Mouse (Mus musculus): ENCODE measurements around the gene Kctd21. TPM values are rescaled to one million over a fixed set of nuclear protein-coding genes. Genes with fewer than 3 reads are reported as not detected.

Gene Kctd21
- total and polyA plus RNA-seq, 2 experiments = 3.2 to 4.8 TPM

- peaks cover 21% of the 10 kb centered on the region for H3K4me1 ChIP-seq (ENCODE audit: control insufficient read depth, insufficient read depth, low read length)
- no peak overlapping the region for H3K9ac ChIP-seq (ENCODE audit: low read depth, low read length)
- H3K27me3 ChIP-seq (ENCODE audit: control insufficient read depth, insufficient read depth, low read length) = no peaks in the 10 kb centered on the region
- DNase-seq (ENCODE audit: extremely low read depth, low read depth, low spot score) = peak; percentile 97
- WGBS = 38% methylated on average over 18 of the region's 18 CpGs
- peaks cover 8% of the 10 kb centered on the region; the same call in 1 of the 2 replicates for H3K79me2 ChIP-seq (ENCODE audit: control insufficient read depth, insufficient read depth, low read length)
- TF ChIP-seq POLR2A (IDR thresholded peaks at IDR 0.05; ENCODE audit: extremely low read depth, insufficient read depth, low read length) (no peak), CTCF (IDR thresholded peaks at IDR 0.05; ENCODE audit: low read depth, low read length) (no peak)
- H3K4me3 ChIP-seq (ENCODE audit: insufficient read depth, low read depth, low read length) = no peak overlapping the region
- no peaks in the 10 kb centered on the region for H3K36me3 ChIP-seq (ENCODE audit: control insufficient read depth, insufficient read depth, low read length)
- H3K27ac ChIP-seq (replicated peaks; ENCODE audit: insufficient read depth, low read depth, low read length) = peak overlapping the region; percentile 78
Observed at GRCm38 (mm10) chr7:97340907-97341849, 9.1 kb downstream of the Kctd21 start.

- H3K27ac ChIP-seq (replicated peaks; ENCODE audit: insufficient read depth, low read depth, low read length) = no peak overlapping the region
- no peak for DNase-seq (ENCODE audit: extremely low read depth, low read depth, low spot score)
- H3K79me2 ChIP-seq (ENCODE audit: control insufficient read depth, insufficient read depth, low read length) = peaks cover 8% of the 10 kb centered on the region; the same call in 1 of the 2 replicates
- TF ChIP-seq CTCF (IDR thresholded peaks at IDR 0.05; ENCODE audit: low read depth, low read length) (no peak), POLR2A (IDR thresholded peaks at IDR 0.05; ENCODE audit: extremely low read depth, insufficient read depth, low read length) (no peak)
- H3K27me3 ChIP-seq (ENCODE audit: control insufficient read depth, insufficient read depth, low read length) = no peaks in the 10 kb centered on the region
- no peak overlapping the region for H3K9ac ChIP-seq (ENCODE audit: low read depth, low read length)
- 78% methylated on average over 2 of the region's 2 CpGs for WGBS
- peaks cover 17% of the 10 kb centered on the region for H3K4me1 ChIP-seq (ENCODE audit: control insufficient read depth, insufficient read depth, low read length)
- no peak overlapping the region for H3K4me3 ChIP-seq (ENCODE audit: insufficient read depth, low read depth, low read length)
- no peaks in the 10 kb centered on the region for H3K36me3 ChIP-seq (ENCODE audit: control insufficient read depth, insufficient read depth, low read length)
Observed at GRCm38 (mm10) chr7:97342961-97343360, 10.8 kb downstream of the Kctd21 start.

- DNase-seq (ENCODE audit: extremely low read depth, low read depth, low spot score) = no peak
- TF ChIP-seq POLR2A (IDR thresholded peaks at IDR 0.05; ENCODE audit: extremely low read depth, insufficient read depth, low read length) = no peak
- no peak for TF ChIP-seq CTCF (IDR thresholded peaks at IDR 0.05; ENCODE audit: low read depth, low read length)
Observed at GRCm38 (mm10) chr7:97344655-97345054, 12.5 kb downstream of the Kctd21 start.

GRCm38 (mm10) chr7:97345229-97345871, 13.2 kb downstream of the Kctd21 start:
- TF ChIP-seq POLR2A (IDR thresholded peaks at IDR 0.05; ENCODE audit: extremely low read depth, insufficient read depth, low read length) = no peak
- no peak for TF ChIP-seq CTCF (IDR thresholded peaks at IDR 0.05; ENCODE audit: low read depth, low read length)
- Histone ChIP-seq H3K36me3 (ENCODE audit: control insufficient read depth, insufficient read depth, low read length) (no peaks in the 10 kb centered on the region), H3K79me2 (ENCODE audit: control insufficient read depth, insufficient read depth, low read length) (no peaks in the 10 kb centered on the region), H3K9ac (ENCODE audit: low read depth, low read length) (no peak overlapping the region), H3K4me1 (ENCODE audit: control insufficient read depth, insufficient read depth, low read length) (peaks cover 5% of the 10 kb centered on the region; the same call in 1 of the 2 replicates), H3K27me3 (ENCODE audit: control insufficient read depth, insufficient read depth, low read length) (no peaks in the 10 kb centered on the region), H3K4me3 (ENCODE audit: insufficient read depth, low read depth, low read length) (no peak overlapping the region), H3K27ac (replicated peaks; ENCODE audit: insufficient read depth, low read depth, low read length) (no peak overlapping the region)
- WGBS = 70% methylated on average over 10 of the region's 10 CpGs
- DNase-seq (ENCODE audit: extremely low read depth, low read depth, low spot score) = no peak

More at GRCm38 (mm10) chr7:97344655-97345054, 12.5 kb downstream of the Kctd21 start:
- Histone ChIP-seq H3K36me3 (ENCODE audit: control insufficient read depth, insufficient read depth, low read length) (no peaks in the 10 kb centered on the region), H3K9ac (ENCODE audit: low read depth, low read length) (no peak overlapping the region), H3K79me2 (ENCODE audit: control insufficient read depth, insufficient read depth, low read length) (0 out of 2 replicates have a peak, but pooled peaks cover 2% of the 10 kb centered on the region), H3K4me3 (ENCODE audit: insufficient read depth, low read depth, low read length) (no peak overlapping the region), H3K27ac (replicated peaks; ENCODE audit: insufficient read depth, low read depth, low read length) (no peak overlapping the region), H3K27me3 (ENCODE audit: control insufficient read depth, insufficient read depth, low read length) (no peaks in the 10 kb centered on the region), H3K4me1 (ENCODE audit: control insufficient read depth, insufficient read depth, low read length) (peaks cover 7% of the 10 kb centered on the region)
- 97% methylated on average over 2 of the region's 2 CpGs for WGBS

- H3K36me3 ChIP-seq (ENCODE audit: control insufficient read depth, insufficient read depth, low read length) = no peaks in the 10 kb centered on the region
- 0 out of 2 replicates have a peak, but pooled peaks cover under 1% of the 10 kb centered on the region for H3K4me1 ChIP-seq (ENCODE audit: control insufficient read depth, insufficient read depth, low read length)
- H3K27me3 ChIP-seq (ENCODE audit: control insufficient read depth, insufficient read depth, low read length) = no peaks in the 10 kb centered on the region
- no peak overlapping the region for H3K27ac ChIP-seq (replicated peaks; ENCODE audit: insufficient read depth, low read depth, low read length)
- DNase-seq (ENCODE audit: extremely low read depth, low read depth, low spot score) = no peak
- no peak overlapping the region for H3K4me3 ChIP-seq (ENCODE audit: insufficient read depth, low read depth, low read length)
- H3K9ac ChIP-seq (ENCODE audit: low read depth, low read length) = no peak overlapping the region
- H3K79me2 ChIP-seq (ENCODE audit: control insufficient read depth, insufficient read depth, low read length) = no peaks in the 10 kb centered on the region
- WGBS = 80% methylated on average over 9 of the region's 9 CpGs
- no peak for TF ChIP-seq CTCF (IDR thresholded peaks at IDR 0.05; ENCODE audit: low read depth, low read length)
- no peak for TF ChIP-seq POLR2A (IDR thresholded peaks at IDR 0.05; ENCODE audit: extremely low read depth, insufficient read depth, low read length)
Observed at GRCm38 (mm10) chr7:97346111-97346821, 14.1 kb downstream of the Kctd21 start.
